Mouse (Mus musculus) midbrain, postnatal 0 days (tissue): Measurements from ENCODE around the gene Mxd1. TPM values are rescaled to one million over a fixed set of nuclear protein-coding genes. Genes with fewer than 3 reads are reported as not detected.

Experiments
- ATAC-seq: fragments of 200-750 bp; cut with Nextera tagmentation; 2 replicates; pipeline ENCODE4 v1.8.0; 2017; ENCODE audit warnings: moderate number of reproducible peaks, mild to moderate bottlenecking, moderate TSS enrichment, moderate library complexity; ENCODE audit not compliant: low FRiP score
- DNase-seq: peaks from one replicate; pipeline ENCODE4 v3.0.0-alpha.2; 2015; ENCODE audit warnings: low spot score
- H3K27ac ChIP-seq: fragments of 300-500 bp; sonication (generic); 2 replicates; pipeline ENCODE4 v1.5.1; 2014; ENCODE audit warnings: low read depth, mild to moderate bottlenecking, low read length, mixed read lengths
- H3K27me3 ChIP-seq: fragments of 300-500 bp; sonication (generic); 2 replicates; pipeline ENCODE4 v1.6.1; 2014; ENCODE audit warnings: low read length, control low read depth, mixed read lengths; ENCODE audit not compliant: insufficient read depth
- H3K36me3 ChIP-seq: fragments of 300-500 bp; sonication (generic); 2 replicates; pipeline ENCODE4 v1.6.1; 2014; ENCODE audit warnings: low read length, control low read depth, mixed read lengths; ENCODE audit not compliant: insufficient read depth
- H3K4me1 ChIP-seq: fragments of 300-500 bp; sonication (generic); 2 replicates; pipeline ENCODE4 v1.6.1; 2014; ENCODE audit warnings: mild to moderate bottlenecking, control low read depth, antibody characterized with exemption, low read length, mixed read lengths; ENCODE audit not compliant: insufficient read depth
- H3K4me2 ChIP-seq: fragments of 300-500 bp; sonication (generic); 2 replicates; pipeline ENCODE4 v1.6.1; 2014; ENCODE audit warnings: low read depth, mild to moderate bottlenecking, low read length, mixed read lengths; ENCODE audit not compliant: poor library complexity, severe bottlenecking
- H3K4me3 ChIP-seq: fragments of 300-500 bp; sonication (generic); 2 replicates; pipeline ENCODE4 v1.5.1; 2014; ENCODE audit warnings: low read depth, mild to moderate bottlenecking, low read length, moderate library complexity
- H3K9ac ChIP-seq: fragments of 300-500 bp; sonication (generic); replicated peaks from 2 replicates; pipeline ENCODE4 v1.6.1; 2014; ENCODE audit warnings: mild to moderate bottlenecking, low read length, moderate library complexity, mixed read lengths; ENCODE audit not compliant: poor library complexity, severe bottlenecking
- H3K9me3 ChIP-seq: fragments of 300-500 bp; sonication (generic); 2 replicates; pipeline ENCODE4 v1.6.1; 2016; ENCODE audit warnings: low read length, control low read depth
- CTCF ChIP-seq: IDR thresholded peaks from 2 replicates; pipeline ENCODE4 v1.5.1; 2016; ENCODE audit warnings: antibody characterized with exemption, mild to moderate bottlenecking
- WGBS: fragments of 180-500 bp; shearing (Covaris S2); extraction: QIAGEN DNeasy Blood & Tissue Kit; methylation state at CpG from one replicate; pipeline ENCODE4 v1.1.7; 2014; 5-methylcytosine and 5-hydroxymethylcytosine counted together
- polyA plus RNA-seq: library from polyadenylated mRNA; unstranded; fragments of >200 nt; fragmentation: Nextera tagmentation; extraction: Ambion mirVana; gene quantifications from 2 replicates; pipeline ENCODE4 v1.2.1, GENCODE M21; 2015
- total RNA-seq: library from RNA; depleted of rRNA; stranded (reverse); fragments of >200 nt; gene quantifications from 2 replicates; pipeline ENCODE4 v1.2.3, GENCODE M21; 2014

Gene Mxd1
- total and polyA plus RNA-seq, 2 experiments from 2014 or later: 12.7 to 13.1 TPM

DNA sequence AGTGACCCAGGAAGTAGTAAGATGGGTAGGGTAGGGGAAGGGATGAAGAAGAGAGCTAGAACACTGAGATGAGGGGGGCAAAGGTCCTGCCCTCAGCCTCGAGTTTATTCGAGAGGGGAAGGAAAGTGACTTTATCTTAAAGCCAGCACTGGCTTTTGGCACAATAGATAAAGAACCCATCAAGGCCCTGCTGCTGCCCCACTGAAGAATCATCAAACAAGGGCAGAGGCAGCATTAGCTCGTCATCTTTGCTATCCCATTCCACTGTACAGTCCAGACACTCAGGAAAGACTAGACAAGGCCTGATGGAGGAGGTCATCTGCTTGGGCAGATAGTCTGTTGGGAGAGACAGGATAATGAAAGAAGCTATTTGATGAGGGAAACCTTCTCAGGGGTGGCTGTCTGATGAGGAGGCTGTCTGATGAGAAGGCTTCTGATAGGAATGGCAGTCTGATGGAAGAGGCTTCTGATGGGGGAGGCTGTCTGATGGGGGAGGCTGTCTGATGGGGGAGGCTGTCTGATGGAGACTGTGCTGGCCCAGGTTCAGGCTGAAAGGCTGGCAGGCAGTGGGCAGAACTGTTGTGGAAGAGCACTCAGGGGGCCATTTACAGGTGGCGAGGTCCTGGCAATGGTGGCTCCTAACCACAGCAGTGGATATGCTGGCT, 31.7 kb downstream of the Mxd1 start:
- no peaks in the 10 kb centered on the region for H3K4me1 ChIP-seq
- H3K36me3 ChIP-seq: no peaks in the 10 kb centered on the region
- H3K27ac ChIP-seq: no peak overlapping the region
- H3K27me3 ChIP-seq: no peaks in the 10 kb centered on the region
- H3K4me3 ChIP-seq: no peak overlapping the region
- no peak for DNase-seq
- H3K9me3 ChIP-seq: no peaks in the 10 kb centered on the region
- no peak overlapping the region for H3K9ac ChIP-seq
- no peak for TF ChIP-seq CTCF
- no peak for ATAC-seq
- 69% methylated on average over 4 of the region's 4 CpGs for WGBS
- H3K4me2 ChIP-seq: no peak overlapping the region

DNA sequence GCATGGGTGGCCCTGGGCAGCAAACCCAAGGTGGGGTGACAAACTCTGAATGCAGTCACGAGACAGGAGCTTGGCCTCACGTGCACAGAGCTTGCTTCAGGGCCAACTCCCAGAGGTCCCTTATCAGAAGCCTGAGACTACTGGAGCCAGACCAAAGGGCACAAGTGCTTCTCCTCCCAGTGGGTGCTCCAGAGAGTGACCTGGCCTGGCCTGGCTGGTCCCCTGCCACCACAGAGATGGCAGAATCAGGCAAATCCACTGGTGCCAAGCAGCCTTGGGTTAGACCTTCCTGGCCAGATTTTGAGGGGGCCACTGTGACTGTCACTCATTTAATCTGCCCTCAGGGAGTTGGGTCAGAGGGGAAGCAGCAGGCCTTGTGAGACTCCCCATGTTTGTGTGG, 32.5 kb downstream of the Mxd1 start:
- no peaks in the 10 kb centered on the region for H3K27me3 ChIP-seq
- no peak overlapping the region for H3K4me3 ChIP-seq
- TF ChIP-seq CTCF: no peak
- 84% methylated on average over 2 of the region's 2 CpGs for WGBS
- no peak overlapping the region for H3K27ac ChIP-seq
- no peaks in the 10 kb centered on the region for H3K36me3 ChIP-seq
- no peak overlapping the region for H3K4me2 ChIP-seq
- DNase-seq: no peak
- no peak for ATAC-seq
- no peak overlapping the region for H3K9ac ChIP-seq
- H3K4me1 ChIP-seq: no peaks in the 10 kb centered on the region
- H3K9me3 ChIP-seq: no peaks in the 10 kb centered on the region

DNA sequence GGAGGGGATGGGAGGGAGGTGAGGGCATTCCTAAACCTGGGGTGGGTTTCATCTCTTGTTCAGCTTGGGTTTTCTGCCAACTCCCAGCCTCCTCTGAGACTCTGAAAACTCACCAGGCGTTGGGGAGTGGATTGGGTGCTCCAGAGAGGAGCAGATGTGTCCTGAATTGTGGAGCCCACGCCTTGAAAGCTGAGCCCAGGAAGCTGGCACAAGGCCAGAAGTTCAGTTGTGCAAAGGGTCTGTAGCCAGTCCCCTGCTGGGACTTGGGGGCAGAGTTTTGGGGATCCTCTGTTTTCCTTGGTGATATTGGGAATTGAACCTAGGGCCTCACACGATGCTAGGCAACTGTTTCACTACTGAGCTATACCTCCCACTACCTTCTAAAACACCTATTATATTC, 38.8 kb downstream of the Mxd1 start:
- WGBS: 52% methylated on average over 3 of the region's 3 CpGs
- H3K4me3 ChIP-seq: no peak overlapping the region
- no peak overlapping the region for H3K9ac ChIP-seq
- no peak overlapping the region for H3K4me2 ChIP-seq
- ATAC-seq (no peak), DNase-seq (no peak)
- TF ChIP-seq CTCF: no peak
- H3K4me1 ChIP-seq: no peaks in the 10 kb centered on the region
- no peaks in the 10 kb centered on the region for H3K36me3 ChIP-seq
- H3K27me3 ChIP-seq: no peaks in the 10 kb centered on the region
- no peak overlapping the region for H3K27ac ChIP-seq
- H3K9me3 ChIP-seq: no peaks in the 10 kb centered on the region

DNA sequence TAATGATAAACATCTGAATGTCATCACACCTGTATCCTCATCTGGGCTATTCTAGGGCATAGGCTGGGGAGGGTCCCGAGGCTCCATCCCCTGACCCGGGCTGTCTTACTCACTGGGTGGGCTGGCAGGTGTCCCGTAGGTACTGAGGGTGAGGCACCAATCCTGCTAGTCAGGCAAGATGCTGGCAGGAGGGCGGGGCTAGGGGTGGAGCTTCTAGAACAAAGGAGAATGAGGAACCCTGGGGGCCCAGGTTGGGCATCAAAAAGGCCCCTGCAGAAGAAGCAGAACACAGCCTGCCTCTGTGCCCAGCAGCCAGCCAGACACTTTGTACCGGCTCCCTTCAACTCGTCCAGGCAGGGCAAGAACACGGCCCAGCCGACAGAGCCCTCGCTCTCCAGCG, 41.0 kb downstream of the Mxd1 start, which contains the start of gene Asprv1:
TSS of gene Asprv1 (plus strand) at position 219 of the 400 bp plus-strand sequence.
- DNase-seq (no peak), ATAC-seq (no peak)
- H3K36me3 ChIP-seq: no peaks in the 10 kb centered on the region
- H3K9ac ChIP-seq: no peak within 1 kb of the TSS
- H3K4me2 ChIP-seq: no peak within 1 kb of the TSS
- WGBS: 60% methylated on average over 10 of the region's 10 CpGs
- H3K9me3 ChIP-seq: no peaks in the 10 kb centered on the region
- H3K27ac ChIP-seq: no peak within 1 kb of the TSS
- no peak for TF ChIP-seq CTCF
- H3K4me1 ChIP-seq: 0 out of 2 replicates have a peak, but pooled peaks cover 4% of the 10 kb centered on the region
- no peaks in the 10 kb centered on the region for H3K27me3 ChIP-seq
- H3K4me3 ChIP-seq: no peak within 1 kb of the TSS

DNA sequence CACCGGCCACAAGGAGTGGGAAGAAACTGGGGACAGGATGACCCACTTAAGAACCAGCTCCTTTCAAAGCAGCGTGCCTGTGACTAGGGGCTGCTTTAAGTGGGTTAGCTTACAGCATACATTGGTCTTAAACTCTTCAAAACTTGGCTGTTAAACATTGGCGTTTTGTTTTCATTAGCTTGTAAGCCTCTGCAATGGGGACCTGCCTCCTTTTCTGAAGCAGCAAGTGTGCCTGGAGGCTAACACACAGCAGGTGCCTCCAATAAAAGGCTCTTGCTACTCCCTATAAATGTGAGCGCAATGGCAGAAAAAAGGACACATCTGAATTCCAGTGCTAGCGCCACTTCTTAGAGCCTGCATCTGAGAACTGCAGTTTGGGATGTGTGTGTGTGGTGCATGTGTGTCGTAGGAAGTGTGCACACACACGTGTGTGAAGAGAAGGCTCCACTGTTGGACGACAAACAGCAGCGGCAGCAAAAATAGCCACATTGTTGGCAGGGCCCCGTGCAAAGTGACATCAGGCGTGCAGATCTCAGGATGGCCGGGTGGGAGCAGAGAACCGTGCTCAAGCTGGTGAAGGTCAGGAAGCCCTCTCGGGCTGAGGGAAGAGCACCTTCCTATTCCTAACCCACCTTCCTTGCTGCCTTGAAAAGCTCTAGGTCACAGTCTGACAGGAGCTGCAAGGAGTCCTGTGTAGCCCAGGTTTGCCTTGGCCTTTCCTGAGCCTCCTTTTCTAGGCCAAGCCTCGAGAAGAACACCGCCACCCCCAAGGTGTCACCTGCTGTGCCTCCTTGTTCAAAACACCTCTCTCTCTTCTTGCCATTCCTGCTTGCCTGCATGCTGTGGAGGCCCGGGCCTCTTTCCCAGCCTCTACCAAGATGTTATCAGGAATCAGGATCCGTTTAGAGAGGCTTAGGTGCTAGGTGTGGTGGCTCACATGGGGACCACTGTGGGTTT, 44.6 kb downstream of the Mxd1 start:
- DNase-seq (peak; percentile 36), ATAC-seq (no peak)
- Histone ChIP-seq H3K9ac (no peak overlapping the region), H3K36me3 (no peaks in the 10 kb centered on the region), H3K4me3 (no peak overlapping the region), H3K27ac (no peak overlapping the region), H3K4me1 (0 out of 2 replicates have a peak, but pooled peaks cover 4% of the 10 kb centered on the region), H3K9me3 (no peaks in the 10 kb centered on the region), H3K27me3 (no peaks in the 10 kb centered on the region), H3K4me2 (no peak overlapping the region)
- WGBS: 61% methylated on average over 18 of the region's 18 CpGs
- TF ChIP-seq CTCF: peak; percentile 11; the same call in 1 of the 2 replicates

DNA sequence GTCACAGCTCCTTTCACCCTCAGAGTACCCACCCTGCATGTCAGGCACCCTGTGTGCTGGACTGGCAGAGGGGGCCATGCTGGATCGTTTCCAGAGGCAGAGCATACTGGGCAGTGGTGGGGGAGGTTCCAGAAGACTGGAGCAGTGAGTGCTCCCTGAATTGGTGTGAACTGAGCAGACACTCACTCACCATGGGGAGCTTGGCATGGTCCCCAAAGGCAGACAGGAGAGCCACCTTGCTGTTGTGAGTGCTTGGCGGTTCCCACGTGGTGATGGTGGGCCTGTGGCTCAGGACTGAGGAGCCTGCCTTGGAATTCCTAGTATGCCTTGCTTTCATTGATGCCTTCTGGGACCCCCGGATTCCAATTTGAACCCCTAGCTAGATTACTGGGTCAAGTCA, 45.8 kb downstream of the Mxd1 start:
- H3K27ac ChIP-seq: no peak overlapping the region
- no peak overlapping the region for H3K4me2 ChIP-seq
- H3K4me3 ChIP-seq: no peak overlapping the region
- WGBS: 79% methylated on average over 4 of the region's 4 CpGs
- ATAC-seq (no peak), DNase-seq (no peak)
- H3K27me3 ChIP-seq: no peaks in the 10 kb centered on the region
- 0 out of 2 replicates have a peak, but pooled peaks cover 4% of the 10 kb centered on the region for H3K4me1 ChIP-seq
- no peaks in the 10 kb centered on the region for H3K9me3 ChIP-seq
- no peak for TF ChIP-seq CTCF
- no peak overlapping the region for H3K9ac ChIP-seq
- no peaks in the 10 kb centered on the region for H3K36me3 ChIP-seq
